Mouse (Mus musculus) liver, adult 2 months (tissue): ENCODE results near the gene Ryr1. TPM values are rescaled to one million over a fixed set of nuclear protein-coding genes. Genes with fewer than 3 reads are reported as not detected.
A peak's percentile ranks its signal among the peaks of the same experiment; 100 is the strongest.

Experiments used
- DNase-seq: peaks from one replicate; pipeline ENCODE4 v3.0.0-alpha.2; 2011; ENCODE audit warnings: low read depth, low spot score; ENCODE audit errors: extremely low read depth
- H3K27ac ChIP-seq: fragments of 200-500 bp; replicated peaks from 2 replicates; pipeline ENCODE4 v1.5.1; 2012; ENCODE audit warnings: low read depth, mild to moderate bottlenecking, control low read depth, inconsistent platforms, low read length; ENCODE audit not compliant: insufficient read depth
- H3K27me3 ChIP-seq: fragments of 200-500 bp; 2 replicates; pipeline ENCODE4 v1.6.1; 2012; ENCODE audit warnings: mild to moderate bottlenecking, moderate library complexity, low read length, inconsistent platforms; ENCODE audit not compliant: control insufficient read depth, insufficient read depth
- H3K36me3 ChIP-seq: fragments of 200-500 bp; 2 replicates; pipeline ENCODE4 v1.6.1; 2012; ENCODE audit warnings: low read length, inconsistent platforms; ENCODE audit not compliant: control insufficient read depth, insufficient read depth
- H3K4me1 ChIP-seq: fragments of 200-500 bp; 2 replicates; pipeline ENCODE4 v1.6.1; 2011; ENCODE audit warnings: low read length; ENCODE audit not compliant: control insufficient read depth, insufficient read depth
- H3K4me3 ChIP-seq: fragments of 200-500 bp; 2 replicates; pipeline ENCODE4 v1.5.1; 2011; ENCODE audit warnings: low read depth, mild to moderate bottlenecking, control low read depth, low read length, moderate library complexity; ENCODE audit not compliant: insufficient read depth
- H3K79me2 ChIP-seq: fragments of 200-500 bp; 2 replicates; pipeline ENCODE4 v1.6.1; 2012; ENCODE audit warnings: inconsistent platforms, mild to moderate bottlenecking, low read length, moderate library complexity; ENCODE audit not compliant: control insufficient read depth, insufficient read depth
- H3K9ac ChIP-seq: fragments of 200-500 bp; 2 replicates; pipeline ENCODE4 v1.6.1; 2012; ENCODE audit warnings: low read depth, mild to moderate bottlenecking, control low read depth, inconsistent platforms, low read length
- CTCF ChIP-seq: fragments of 200-500 bp; IDR thresholded peaks from 2 replicates; pipeline ENCODE4 v1.5.1; 2011; ENCODE audit warnings: low read depth, low read length, control low read depth
- POLR2A ChIP-seq: fragments of 200-500 bp; IDR thresholded peaks from 2 replicates; pipeline ENCODE4 v1.6.1; 2011; ENCODE audit warnings: low read length, control low read depth; ENCODE audit not compliant: insufficient read depth; ENCODE audit errors: extremely low read depth
- WGBS: fragments of 180-500 bp; shearing (Covaris S2); methylation state at CpG from one replicate; pipeline ENCODE4 v1.1.7; 2018; 5-methylcytosine and 5-hydroxymethylcytosine counted together
- polyA plus RNA-seq: library from polyadenylated mRNA; depleted of rRNA; stranded (reverse); fragments of >200 nt; gene quantifications from 2 replicates; pipeline ENCODE4 v1.2.3, GENCODE M21; 2012
- total RNA-seq: library from RNA; depleted of rRNA; stranded (reverse); fragments of >200 nt; gene quantifications from 2 replicates; pipeline ENCODE4 v1.2.3, GENCODE M21; 2014

Ryr1 gene
- total and polyA plus RNA-seq, 2 experiments = 0.01 to 0.46 TPM

DNA sequence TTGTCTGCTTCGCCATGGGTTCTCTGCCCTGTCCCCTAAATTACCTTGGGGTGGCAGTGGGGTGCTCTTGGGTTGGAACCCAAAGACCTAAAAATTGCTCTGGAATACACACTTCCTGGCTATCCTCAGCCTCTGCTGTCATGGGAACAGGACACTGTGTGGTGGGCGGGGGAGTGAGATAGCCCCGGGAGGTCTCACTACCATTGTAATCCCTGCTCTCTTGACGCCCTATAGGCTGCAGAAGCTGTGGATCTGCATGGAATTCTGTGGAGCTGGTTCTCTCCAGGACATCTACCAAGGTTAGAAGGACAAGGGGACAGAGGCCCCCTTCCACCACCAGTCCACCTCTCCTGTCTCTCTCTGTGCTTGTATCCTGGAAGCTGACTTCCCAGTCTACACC is 141.1 kb downstream of the Ryr1 start:
- Histone ChIP-seq H3K4me3 (no peak overlapping the region), H3K36me3 (peaks cover 1% of the 10 kb centered on the region; the same call in 1 of the 2 replicates), H3K4me1 (peaks cover 6% of the 10 kb centered on the region), H3K79me2 (peaks cover 5% of the 10 kb centered on the region; the same call in 1 of the 2 replicates), H3K9ac (no peak overlapping the region), H3K27ac (no peak overlapping the region), H3K27me3 (no peaks in the 10 kb centered on the region)
- DNase-seq = no peak
- TF ChIP-seq CTCF = no peak
- TF ChIP-seq POLR2A = no peak
- WGBS = 93% methylated on average over 4 of the region's 4 CpGs

DNA sequence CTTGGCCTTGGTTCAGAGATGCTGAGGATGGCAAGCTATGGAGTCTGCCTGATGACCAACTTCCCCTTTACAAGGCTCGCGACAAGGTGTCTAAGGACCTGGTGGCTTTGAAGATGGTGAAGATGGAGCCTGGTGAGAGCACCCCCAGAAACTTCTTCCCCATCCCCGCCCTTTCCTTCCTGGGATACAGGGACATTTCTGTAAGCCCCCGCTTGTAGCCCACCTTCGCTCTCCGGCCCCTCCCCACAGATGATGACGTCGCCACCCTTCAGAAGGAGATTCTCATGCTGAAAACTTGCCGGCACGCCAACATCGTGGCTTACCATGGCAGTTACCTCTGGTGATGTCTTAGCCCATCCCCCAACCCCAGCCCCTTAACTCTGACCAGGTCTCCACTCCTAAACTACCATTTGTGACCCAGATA is 141.8 kb downstream of the Ryr1 start:
- TF ChIP-seq CTCF (no peak), POLR2A (no peak)
- Histone ChIP-seq H3K36me3 (peaks cover 1% of the 10 kb centered on the region; the same call in 1 of the 2 replicates), H3K4me1 (peaks cover 11% of the 10 kb centered on the region), H3K27ac (no peak overlapping the region), H3K4me3 (peak overlapping the region; percentile 1; the same call in 1 of the 2 replicates), H3K9ac (no peak overlapping the region), H3K79me2 (peaks cover 5% of the 10 kb centered on the region; the same call in 1 of the 2 replicates), H3K27me3 (no peaks in the 10 kb centered on the region)
- no peak for DNase-seq
- 66% methylated on average over 11 of the region's 11 CpGs for WGBS

DNA sequence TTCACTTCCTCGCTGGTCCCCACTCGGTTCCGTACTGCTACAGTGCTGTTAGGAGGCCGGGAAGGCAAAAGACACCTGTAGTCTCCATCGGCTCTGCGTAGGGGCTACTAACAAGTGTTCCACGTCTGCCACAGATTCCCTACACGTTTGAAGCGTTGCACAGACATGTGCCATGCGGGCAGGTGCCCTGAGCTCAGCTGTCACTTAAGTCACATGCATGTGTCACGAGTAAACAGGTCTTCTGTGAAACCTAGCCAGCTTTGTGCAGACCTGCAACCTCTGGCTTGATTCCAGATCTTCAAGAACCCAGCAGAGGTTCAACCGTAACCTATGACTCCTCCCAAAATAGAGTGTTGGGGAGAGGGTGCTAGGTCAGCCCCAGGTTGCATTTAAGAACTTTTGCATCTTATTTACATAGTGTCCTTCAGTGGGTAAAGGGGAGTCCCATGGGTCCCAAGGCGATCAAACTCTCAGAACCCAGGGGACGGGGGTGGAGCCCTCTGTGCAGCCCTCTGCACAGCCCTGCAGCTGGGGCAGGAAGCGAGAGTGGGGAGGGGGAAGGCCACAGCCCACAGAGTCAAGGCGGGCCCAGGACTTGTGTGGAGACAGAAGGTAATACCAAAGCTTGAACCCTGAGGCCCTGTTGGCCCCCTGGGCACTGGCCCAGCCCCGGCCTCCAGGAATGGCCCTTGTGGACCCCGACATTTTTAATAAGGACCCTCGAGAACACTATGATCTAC is 142.5 kb downstream of the Ryr1 start:
- 21% methylated on average over 19 of the region's 19 CpGs for WGBS
- peaks cover 1% of the 10 kb centered on the region; the same call in 1 of the 2 replicates for H3K36me3 ChIP-seq
- peak overlapping the region; percentile 71 for H3K9ac ChIP-seq
- no peaks in the 10 kb centered on the region for H3K27me3 ChIP-seq
- H3K4me3 ChIP-seq = peak overlapping the region; percentile 43; the same call in 1 of the 2 replicates
- peaks cover 14% of the 10 kb centered on the region for H3K4me1 ChIP-seq
- H3K27ac ChIP-seq = peak overlapping the region; percentile 39
- TF ChIP-seq CTCF = no peak
- no peak for TF ChIP-seq POLR2A
- H3K79me2 ChIP-seq = peaks cover 5% of the 10 kb centered on the region; the same call in 1 of the 2 replicates
- peak; percentile 28 for DNase-seq

DNA sequence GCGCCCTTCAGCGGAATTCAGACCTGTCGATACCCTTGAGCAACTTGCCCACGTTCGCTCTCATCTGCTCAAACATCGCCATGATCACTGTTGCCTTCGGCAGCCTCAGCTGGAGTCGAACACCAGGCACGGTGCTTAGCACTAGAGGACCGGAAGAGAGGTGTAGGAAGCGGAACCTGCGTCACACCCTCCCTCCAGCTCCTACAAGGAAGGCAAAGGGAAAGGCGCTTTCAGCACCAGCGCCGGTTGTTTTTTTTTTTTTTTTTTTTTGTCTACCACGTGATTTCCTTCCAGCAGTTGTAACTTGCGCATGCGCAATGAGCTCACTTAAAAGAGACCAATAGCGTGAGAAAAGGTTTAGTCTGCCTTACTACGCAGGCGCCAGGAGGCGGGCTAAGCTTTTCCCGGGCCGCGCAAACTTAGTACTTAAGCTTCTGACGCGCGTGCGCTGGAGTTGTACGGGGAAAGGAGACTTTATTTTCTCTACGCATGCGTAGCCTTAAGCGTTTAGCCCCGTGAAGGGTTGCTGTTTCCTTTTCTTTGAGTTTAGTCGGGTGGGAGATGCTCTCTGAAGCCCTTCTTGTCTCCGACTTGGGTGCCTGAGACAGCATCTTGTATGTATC is 143.2 kb downstream of the Ryr1 start, which contains the start of the genes Eif3k and Map4k1:
TSS of gene Eif3k (minus strand) at position 214 of the 623 bp plus-strand sequence.
TSS of gene Map4k1 (plus strand) at position 400 of the 623 bp plus-strand sequence.
- Histone ChIP-seq H3K36me3 (peaks cover 3% of the 10 kb centered on the region; the same call in 1 of the 2 replicates), H3K4me1 (peaks cover 17% of the 10 kb centered on the region), H3K79me2 (peaks cover 5% of the 10 kb centered on the region; the same call in 1 of the 2 replicates), H3K9ac (peak within 1 kb of the TSS; percentile 80), H3K27ac (peak within 1 kb of the TSS; percentile 57), H3K27me3 (no peaks in the 10 kb centered on the region), H3K4me3 (peak within 1 kb of the TSS; percentile 88)
- TF ChIP-seq CTCF (no peak), POLR2A (peak; percentile 63; the same call in 1 of the 2 replicates)
- peak; percentile 98 for DNase-seq
- WGBS = under 1% methylated on average over 36 of the region's 36 CpGs

DNA sequence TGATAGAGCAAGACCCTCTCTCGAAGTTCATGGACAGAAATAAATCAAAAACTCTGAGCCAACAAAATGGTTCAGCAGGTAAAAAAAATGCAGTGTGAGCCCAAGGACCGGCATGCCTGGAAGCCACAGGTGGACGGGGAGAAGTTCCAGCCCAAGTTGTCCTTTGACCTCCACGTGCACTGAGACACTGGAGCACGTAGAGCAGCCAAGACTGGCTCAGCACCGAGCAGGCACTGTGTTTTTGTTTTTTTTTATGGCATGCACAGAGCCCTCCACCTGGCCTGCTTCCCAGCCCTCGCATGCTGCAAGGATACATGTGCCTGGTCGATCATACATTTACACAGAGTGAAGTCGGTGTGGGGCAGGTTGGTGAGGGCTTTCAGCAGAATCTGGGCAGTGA is 147.4 kb downstream of the Ryr1 start:
- H3K36me3 ChIP-seq = peaks cover 5% of the 10 kb centered on the region; the same call in 1 of the 2 replicates

More for the DNA sequence above, 147.4 kb downstream of the Ryr1 start:
- Histone ChIP-seq H3K79me2 (peaks cover 5% of the 10 kb centered on the region; the same call in 1 of the 2 replicates), H3K4me1 (peaks cover 17% of the 10 kb centered on the region), H3K27ac (peak overlapping the region; percentile 70), H3K27me3 (no peaks in the 10 kb centered on the region), H3K4me3 (no peak overlapping the region), H3K9ac (no peak overlapping the region)
- no peak for TF ChIP-seq CTCF
- no peak for TF ChIP-seq POLR2A
- peak; percentile 94 for DNase-seq
- 20% methylated on average over 9 of the region's 9 CpGs for WGBS
